Mouse (Mus musculus) heart, embryonic 13.5 days (tissue): ENCODE measurements around the gene Fam45a. TPM values are rescaled to one million over a fixed set of nuclear protein-coding genes. Genes with fewer than 3 reads are reported as not detected.

Experiments
- ATAC-seq: fragments of 200-750 bp; cut with Nextera tagmentation; 2 replicates; pipeline ENCODE4 v1.8.0; 2017; ENCODE audit warnings: moderate TSS enrichment; ENCODE audit not compliant: insufficient number of reproducible peaks, low FRiP score, low TSS enrichment; ENCODE audit errors: extremely low read depth
- H3K27ac ChIP-seq: fragments of 300-500 bp; sonication (generic); replicated peaks from 2 replicates; pipeline ENCODE4 v1.5.1; 2015; ENCODE audit warnings: moderate library complexity, mild to moderate bottlenecking, inconsistent platforms
- H3K27me3 ChIP-seq: fragments of 300-500 bp; sonication (generic); replicated peaks from 2 replicates; pipeline ENCODE4 v1.6.1; 2015; ENCODE audit warnings: mild to moderate bottlenecking, inconsistent platforms
- H3K36me3 ChIP-seq: fragments of 300-500 bp; sonication (generic); 2 replicates; pipeline ENCODE4 v1.6.1; 2015; ENCODE audit warnings: mild to moderate bottlenecking, inconsistent platforms
- H3K4me1 ChIP-seq: fragments of 300-500 bp; sonication (generic); 2 replicates; pipeline ENCODE4 v1.6.1; 2015; ENCODE audit warnings: inconsistent platforms
- H3K4me2 ChIP-seq: fragments of 300-500 bp; sonication (generic); 2 replicates; pipeline ENCODE4 v1.6.1; 2015; ENCODE audit warnings: inconsistent platforms, mild to moderate bottlenecking, moderate library complexity
- H3K4me3 ChIP-seq: fragments of 300-500 bp; sonication (generic); 2 replicates; pipeline ENCODE4 v1.5.1; 2015; ENCODE audit warnings: moderate library complexity, mild to moderate bottlenecking, inconsistent platforms
- H3K9ac ChIP-seq: fragments of 300-500 bp; sonication (generic); 2 replicates; pipeline ENCODE4 v1.6.1; 2015; ENCODE audit warnings: inconsistent platforms, mild to moderate bottlenecking, moderate library complexity
- H3K9me3 ChIP-seq: fragments of 300-500 bp; sonication (generic); 2 replicates; pipeline ENCODE4 v1.6.1; 2016; ENCODE audit warnings: inconsistent platforms
- WGBS: fragments of 180-500 bp; shearing (Covaris S2); methylation state at CpG from one replicate; pipeline ENCODE4 v1.1.7; 2015; ENCODE audit warnings: mixed read lengths; 5-methylcytosine and 5-hydroxymethylcytosine counted together
- polyA plus RNA-seq: library from polyadenylated mRNA; unstranded; fragments of >200 nt; fragmentation: Nextera tagmentation; extraction: Ambion mirVana; gene quantifications from 2 replicates; pipeline ENCODE4 v1.2.1, GENCODE M21; 2015

Fam45a gene
- polyA plus RNA-seq, 1 experiment from 2014 or later: 22.7 TPM

- Histone ChIP-seq H3K27ac (no peak overlapping the region), H3K9ac (no peak overlapping the region), H3K9me3 (no peaks in the 10 kb centered on the region), H3K36me3 (no peaks in the 10 kb centered on the region), H3K4me1 (peaks cover 11% of the 10 kb centered on the region), H3K4me3 (no peak overlapping the region), H3K4me2 (no peak overlapping the region), H3K27me3 (no peaks in the 10 kb centered on the region)
- WGBS: 81% methylated on average over 2 of the region's 2 CpGs
- ATAC-seq: no peak
These were observed 18.1 kb upstream of the Fam45a start for GRCm38 (mm10) chr19:60793170-60793707.

GRCm38 (mm10) chr19:60795244-60795643 is 16.1 kb upstream of the Fam45a start:
- Histone ChIP-seq H3K27ac (no peak overlapping the region), H3K9ac (no peak overlapping the region), H3K4me1 (peaks cover 6% of the 10 kb centered on the region; the same call in 1 of the 2 replicates), H3K4me3 (no peak overlapping the region), H3K27me3 (no peaks in the 10 kb centered on the region), H3K4me2 (no peak overlapping the region), H3K9me3 (no peaks in the 10 kb centered on the region), H3K36me3 (no peaks in the 10 kb centered on the region)
- no peak for ATAC-seq
- WGBS: 84% methylated on average over 2 of the region's 2 CpGs

- no peak overlapping the region for H3K4me2 ChIP-seq
- H3K4me1 ChIP-seq: no peaks in the 10 kb centered on the region
- WGBS: 86% methylated on average over 2 of the region's 2 CpGs
- no peak overlapping the region for H3K9ac ChIP-seq
- ATAC-seq: no peak
- H3K36me3 ChIP-seq: no peaks in the 10 kb centered on the region
- H3K4me3 ChIP-seq: no peak overlapping the region
- H3K9me3 ChIP-seq: no peaks in the 10 kb centered on the region
- H3K27ac ChIP-seq: no peak overlapping the region
- H3K27me3 ChIP-seq: 0 out of 2 replicates have a peak, but pooled peaks cover 3% of the 10 kb centered on the region
These were observed 14.0 kb upstream of the Fam45a start for GRCm38 (mm10) chr19:60797415-60797814.

GRCm38 (mm10) chr19:60799867-60800569 is 11.4 kb upstream of the Fam45a start:
- no peak for ATAC-seq
- Histone ChIP-seq H3K27me3 (peaks cover 17% of the 10 kb centered on the region; the same call in 1 of the 2 replicates), H3K4me1 (no peaks in the 10 kb centered on the region), H3K4me3 (no peak overlapping the region), H3K27ac (no peak overlapping the region), H3K36me3 (no peaks in the 10 kb centered on the region), H3K9me3 (no peaks in the 10 kb centered on the region), H3K9ac (no peak overlapping the region), H3K4me2 (no peak overlapping the region)
- WGBS: 69% methylated on average over 7 of the region's 7 CpGs

- no peaks in the 10 kb centered on the region for H3K36me3 ChIP-seq
- H3K4me2 ChIP-seq: no peak overlapping the region
- no peak overlapping the region for H3K4me3 ChIP-seq
- no peaks in the 10 kb centered on the region for H3K9me3 ChIP-seq
- ATAC-seq: no peak
- H3K4me1 ChIP-seq: no peaks in the 10 kb centered on the region
- WGBS: 52% methylated on average over 2 of the region's 2 CpGs
- peaks cover 17% of the 10 kb centered on the region; the same call in 1 of the 2 replicates for H3K27me3 ChIP-seq
- no peak overlapping the region for H3K27ac ChIP-seq
- H3K9ac ChIP-seq: no peak overlapping the region
These were observed 6.5 kb upstream of the Fam45a start for GRCm38 (mm10) chr19:60804903-60805302.

- WGBS: 68% methylated on average over 2 of the region's 2 CpGs
These were observed 1.5 kb upstream of the Fam45a start for GRCm38 (mm10) chr19:60809927-60810326.

GRCm38 (mm10) chr19:60812036-60812389 is 628 bp downstream of the Fam45a start:
- Histone ChIP-seq H3K4me2 (peak overlapping the region; percentile 88), H3K4me3 (peak overlapping the region; percentile 80), H3K9me3 (no peaks in the 10 kb centered on the region), H3K27ac (peak overlapping the region; percentile 75), H3K4me1 (peaks cover 16% of the 10 kb centered on the region), H3K27me3 (no peaks in the 10 kb centered on the region), H3K36me3 (peaks cover 26% of the 10 kb centered on the region), H3K9ac (peak overlapping the region; percentile 90)
- no peak for ATAC-seq
- 16% methylated on average over 10 of the region's 10 CpGs for WGBS

More at GRCm38 (mm10) chr19:60809927-60810326, 1.5 kb upstream of the Fam45a start:
- Histone ChIP-seq H3K9me3 (no peaks in the 10 kb centered on the region), H3K36me3 (peaks cover 9% of the 10 kb centered on the region), H3K4me2 (no peak overlapping the region), H3K4me3 (no peak overlapping the region), H3K4me1 (peaks cover 16% of the 10 kb centered on the region), H3K27me3 (no peaks in the 10 kb centered on the region), H3K27ac (no peak overlapping the region), H3K9ac (no peak overlapping the region)
- ATAC-seq: no peak

- H3K27me3 ChIP-seq: no peaks in the 10 kb centered on the region
- no peak overlapping the region for H3K4me3 ChIP-seq
- no peak overlapping the region for H3K4me2 ChIP-seq
- H3K36me3 ChIP-seq: peaks cover 35% of the 10 kb centered on the region
- no peak overlapping the region for H3K9ac ChIP-seq
- H3K27ac ChIP-seq: no peak overlapping the region
- 95% methylated on average over 6 of the region's 6 CpGs for WGBS
- H3K4me1 ChIP-seq: peaks cover 16% of the 10 kb centered on the region
- H3K9me3 ChIP-seq: no peaks in the 10 kb centered on the region
- ATAC-seq: no peak
These were observed 1.7 kb downstream of the Fam45a start for GRCm38 (mm10) chr19:60813133-60813532.

- no peak overlapping the region for H3K4me3 ChIP-seq
- H3K27me3 ChIP-seq: no peaks in the 10 kb centered on the region
- H3K4me2 ChIP-seq: no peak overlapping the region
- no peaks in the 10 kb centered on the region for H3K4me1 ChIP-seq
- ATAC-seq: no peak
- no peaks in the 10 kb centered on the region for H3K9me3 ChIP-seq
- peaks cover 89% of the 10 kb centered on the region for H3K36me3 ChIP-seq
- 87% methylated on average over 6 of the region's 6 CpGs for WGBS
- no peak overlapping the region for H3K27ac ChIP-seq
- no peak overlapping the region for H3K9ac ChIP-seq
These were observed 7.3 kb downstream of the Fam45a start for GRCm38 (mm10) chr19:60818677-60819076.

GRCm38 (mm10) chr19:60837747-60838146 is 26.4 kb downstream of the Fam45a start:
- H3K4me1 ChIP-seq: peaks cover 7% of the 10 kb centered on the region
- 42% methylated on average over 1 of the region's 1 CpGs for WGBS
- peaks cover 89% of the 10 kb centered on the region for H3K36me3 ChIP-seq
- no peak overlapping the region for H3K4me2 ChIP-seq
- no peak overlapping the region for H3K9ac ChIP-seq
- H3K27me3 ChIP-seq: no peaks in the 10 kb centered on the region
- H3K27ac ChIP-seq: no peak overlapping the region
- no peak overlapping the region for H3K4me3 ChIP-seq
- ATAC-seq: no peak
- H3K9me3 ChIP-seq: no peaks in the 10 kb centered on the region

- no peak overlapping the region for H3K9ac ChIP-seq
- no peak overlapping the region for H3K4me3 ChIP-seq
- no peaks in the 10 kb centered on the region for H3K9me3 ChIP-seq
- no peak for ATAC-seq
- H3K4me2 ChIP-seq: no peak overlapping the region
- H3K4me1 ChIP-seq: peaks cover 2% of the 10 kb centered on the region
- H3K27me3 ChIP-seq: no peaks in the 10 kb centered on the region
- no peak overlapping the region for H3K27ac ChIP-seq
- peaks cover 48% of the 10 kb centered on the region for H3K36me3 ChIP-seq
These were observed 31.9 kb downstream of the Fam45a start for GRCm38 (mm10) chr19:60843324-60843723.

- no peak overlapping the region for H3K4me2 ChIP-seq
- no peaks in the 10 kb centered on the region for H3K4me1 ChIP-seq
- H3K4me3 ChIP-seq: no peak overlapping the region
- ATAC-seq: no peak
- no peaks in the 10 kb centered on the region for H3K9me3 ChIP-seq
- no peak overlapping the region for H3K9ac ChIP-seq
- no peaks in the 10 kb centered on the region for H3K27me3 ChIP-seq
- no peak overlapping the region for H3K27ac ChIP-seq
- peaks cover 37% of the 10 kb centered on the region for H3K36me3 ChIP-seq
These were observed 34.3 kb downstream of the Fam45a start for GRCm38 (mm10) chr19:60845731-60846130.
